Mouse (Mus musculus): ENCODE results near the gene Gm21732.
"Not testable (repeated sequence)": the region's sequence is repeated elsewhere in the genome, so short reads cannot be mapped to it uniquely, and the experiment has no call there.

Gene Gm21732

GRCm38 (mm10) chrY:38575591-38575990 lies at the start of gene Gm21732:
Gm21732 (minus strand) TSS chrY:38575691.
- DNase-seq, result not testable (repeated sequence)

All from cerebellum, adult 9-11 months (tissue).